Mouse (Mus musculus) liver, embryonic 14.5 days (tissue): ENCODE data around the gene Cbx8.

Experiments used
- CTCF ChIP-seq: IDR thresholded peaks from 2 replicates; pipeline ENCODE4 v1.5.1; 2016; ENCODE audit warnings: antibody characterized with exemption, low read depth, control low read depth
- EP300 ChIP-seq: IDR thresholded peaks from 2 replicates; pipeline ENCODE4 v1.6.1; 2016; ENCODE audit warnings: antibody characterized with exemption, low read depth

DNA sequence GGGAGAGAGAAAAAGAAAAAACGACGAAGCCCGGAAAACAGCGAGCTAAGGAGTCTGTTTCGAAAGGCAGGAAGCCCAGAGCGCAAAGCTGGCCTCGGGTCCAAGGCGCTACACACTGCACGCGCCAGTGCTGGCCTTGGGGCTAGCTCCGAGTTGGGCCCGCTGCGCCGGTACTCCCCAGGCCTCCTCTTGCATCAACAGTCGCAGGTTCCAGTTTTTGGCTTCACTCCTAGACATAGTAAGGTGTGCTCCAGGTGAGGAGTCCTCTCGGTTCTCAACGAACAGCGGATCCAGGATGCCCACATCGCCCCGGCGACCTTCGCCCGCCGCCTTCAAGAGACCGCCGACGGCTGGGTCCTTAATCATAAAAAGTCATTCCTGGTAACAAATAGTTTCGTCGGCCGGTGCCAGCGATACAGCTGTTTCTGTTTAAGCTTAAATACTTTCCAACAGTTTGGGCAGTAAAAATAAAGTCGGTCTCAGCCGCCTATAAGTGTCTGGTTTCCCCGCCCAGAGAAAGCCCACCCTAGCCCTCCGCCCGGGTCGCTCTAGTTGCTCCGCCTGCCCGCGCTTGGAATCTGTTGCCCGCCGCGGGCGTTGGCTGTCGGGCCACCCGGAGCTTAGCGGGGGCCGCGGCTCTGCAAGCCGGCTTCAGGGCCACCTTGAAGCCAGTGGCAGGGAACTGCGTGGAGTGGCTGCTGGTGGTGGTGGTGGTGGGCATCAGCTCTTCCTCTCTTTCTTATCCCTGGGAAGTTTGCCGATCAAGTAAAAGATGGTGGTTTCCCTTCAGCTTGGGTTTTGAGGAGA is 1.9 kb upstream of the Cbx8 start:
- TF ChIP-seq EP300 (no peak), CTCF (no peak)
